Mouse (Mus musculus) embryonic facial prominence, embryonic 11.5 days (tissue): Measurements from ENCODE around the gene Erlin1. TPM values are rescaled to one million over a fixed set of nuclear protein-coding genes. Genes with fewer than 3 reads are reported as not detected.

Source experiments
- ATAC-seq: fragments of 200-750 bp; cut with Nextera tagmentation; replicated peaks from 2 replicates; pipeline ENCODE4 v1.8.0; 2017; ENCODE audit warnings: low read depth; ENCODE audit not compliant: insufficient number of reproducible peaks, low FRiP score, low TSS enrichment
- DNase-seq: peaks from one replicate; pipeline ENCODE4 v3.0.0-alpha.2; 2015; ENCODE audit warnings: low spot score
- H3K27ac ChIP-seq: fragments of 300-500 bp; sonication (generic); replicated peaks from 2 replicates; pipeline ENCODE4 v1.5.1; 2014; ENCODE audit warnings: mild to moderate bottlenecking, low read depth, low read length, control low read depth
- H3K27me3 ChIP-seq: fragments of 300-500 bp; sonication (generic); 2 replicates; pipeline ENCODE4 v1.6.1; 2014; ENCODE audit warnings: mild to moderate bottlenecking, low read length, moderate library complexity, mixed read lengths; ENCODE audit not compliant: control insufficient read depth, insufficient read depth
- H3K36me3 ChIP-seq: fragments of 300-500 bp; sonication (generic); replicated peaks from 2 replicates; pipeline ENCODE4 v1.6.1; 2014; ENCODE audit warnings: low read depth, mild to moderate bottlenecking, low read length, moderate library complexity, mixed read lengths; ENCODE audit not compliant: control insufficient read depth, insufficient read depth
- H3K4me1 ChIP-seq: fragments of 300-500 bp; sonication (generic); 2 replicates; pipeline ENCODE4 v1.6.1; 2014; ENCODE audit warnings: low read length, mixed read lengths; ENCODE audit not compliant: control insufficient read depth, insufficient read depth
- H3K4me2 ChIP-seq: fragments of 300-500 bp; sonication (generic); 2 replicates; pipeline ENCODE4 v1.6.1; 2014; ENCODE audit warnings: low read depth, mild to moderate bottlenecking, control low read depth, low read length, moderate library complexity
- H3K4me3 ChIP-seq: fragments of 300-500 bp; sonication (generic); 2 replicates; pipeline ENCODE4 v1.5.1; 2014; ENCODE audit warnings: low read depth, low read length, control low read depth
- H3K9ac ChIP-seq: fragments of 300-500 bp; sonication (generic); replicated peaks from 2 replicates; pipeline ENCODE4 v1.6.1; 2014; ENCODE audit warnings: mild to moderate bottlenecking, control low read depth, low read length
- H3K9me3 ChIP-seq: fragments of 300-500 bp; sonication (generic); replicated peaks from 2 replicates; pipeline ENCODE4 v1.6.1; 2016; ENCODE audit warnings: mild to moderate bottlenecking, low read length, inconsistent platforms, mixed read lengths; ENCODE audit not compliant: control insufficient read depth
- WGBS: fragments of 180-500 bp; shearing (Covaris S2); extraction: QIAGEN DNeasy Blood & Tissue Kit; methylation state at CpG from one replicate; pipeline ENCODE4 v1.1.7; 2014; 5-methylcytosine and 5-hydroxymethylcytosine counted together
- polyA plus RNA-seq: library from polyadenylated mRNA; unstranded; fragments of >200 nt; fragmentation: Nextera tagmentation; extraction: Ambion mirVana; gene quantifications from 2 replicates; pipeline ENCODE4 v1.2.1, GENCODE M21; 2014

The Erlin1 gene
- polyA plus RNA-seq: 19.9 and 23.7 TPM in 2 replicates

GRCm38 (mm10) chr19:44069121-44069913 is at the start of gene Erlin1:
TSS of gene Erlin1 (minus strand) at chr19:44069785.
- ATAC-seq (peak; percentile 89), DNase-seq (peak; percentile 92)
- Histone ChIP-seq H3K9ac (peak within 1 kb of the TSS; percentile 78), H3K27ac (0 out of 2 replicates have a peak within 1 kb of the TSS, but pooled peaks have one; percentile 16), H3K36me3 (no peaks in the 10 kb centered on the region), H3K4me2 (peak within 1 kb of the TSS; percentile 91), H3K9me3 (no peaks in the 10 kb centered on the region), H3K27me3 (no peaks in the 10 kb centered on the region), H3K4me3 (peak within 1 kb of the TSS; percentile 69), H3K4me1 (no peaks in the 10 kb centered on the region)
- WGBS: under 1% methylated on average over 74 of the region's 75 CpGs

DNA sequence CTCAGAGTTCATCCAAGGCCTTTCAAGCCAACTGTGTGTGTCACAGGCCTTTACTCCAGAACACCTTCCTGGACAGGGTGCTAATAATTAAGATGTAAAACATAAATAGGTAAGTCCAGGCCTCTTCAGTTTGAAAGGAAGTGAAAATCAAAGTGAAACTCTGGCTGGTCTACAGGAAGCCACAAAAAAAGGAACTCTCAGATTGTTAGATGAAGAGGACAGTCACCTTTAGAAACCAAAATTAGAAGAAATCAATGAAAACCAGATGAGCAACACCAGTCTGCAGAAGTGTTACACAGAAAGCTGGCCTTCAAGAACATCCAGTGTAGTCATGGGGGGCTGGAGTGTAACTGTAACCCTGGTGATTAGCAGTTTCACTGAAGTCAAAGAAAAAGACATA is 48.2 kb upstream of the Erlin1 start:
- Histone ChIP-seq H3K9ac (no peak overlapping the region), H3K9me3 (no peaks in the 10 kb centered on the region), H3K4me1 (no peaks in the 10 kb centered on the region), H3K4me2 (no peak overlapping the region), H3K36me3 (peaks cover 3% of the 10 kb centered on the region), H3K27ac (no peak overlapping the region), H3K4me3 (no peak overlapping the region), H3K27me3 (no peaks in the 10 kb centered on the region)
- no peak for ATAC-seq
- DNase-seq: no peak

GRCm38 (mm10) chr19:44111706-44112105 is 42.1 kb upstream of the Erlin1 start:
- Histone ChIP-seq H3K27ac (no peak overlapping the region), H3K9me3 (no peaks in the 10 kb centered on the region), H3K4me1 (no peaks in the 10 kb centered on the region), H3K9ac (no peak overlapping the region), H3K4me3 (no peak overlapping the region), H3K36me3 (peaks cover 3% of the 10 kb centered on the region), H3K4me2 (no peak overlapping the region), H3K27me3 (no peaks in the 10 kb centered on the region)
- no peak for ATAC-seq
- DNase-seq: peak; percentile 39
- 65% methylated on average over 7 of the region's 7 CpGs for WGBS

GRCm38 (mm10) chr19:44110356-44110755 is 40.8 kb upstream of the Erlin1 start:
- no peak overlapping the region for H3K4me2 ChIP-seq
- ATAC-seq: no peak
- H3K27ac ChIP-seq: no peak overlapping the region
- 86% methylated on average over 9 of the region's 9 CpGs for WGBS
- DNase-seq: no peak
- peaks cover 3% of the 10 kb centered on the region for H3K36me3 ChIP-seq
- H3K9ac ChIP-seq: no peak overlapping the region
- no peaks in the 10 kb centered on the region for H3K27me3 ChIP-seq
- H3K4me1 ChIP-seq: no peaks in the 10 kb centered on the region
- no peak overlapping the region for H3K4me3 ChIP-seq
- no peaks in the 10 kb centered on the region for H3K9me3 ChIP-seq

GRCm38 (mm10) chr19:44108996-44109395 is 39.4 kb upstream of the Erlin1 start:
- no peaks in the 10 kb centered on the region for H3K9me3 ChIP-seq
- no peak overlapping the region for H3K27ac ChIP-seq
- ATAC-seq: no peak
- H3K9ac ChIP-seq: no peak overlapping the region
- DNase-seq: no peak
- H3K4me3 ChIP-seq: no peak overlapping the region
- H3K36me3 ChIP-seq: no peaks in the 10 kb centered on the region; the same call in 1 of the 2 replicates
- no peak overlapping the region for H3K4me2 ChIP-seq
- H3K4me1 ChIP-seq: no peaks in the 10 kb centered on the region
- no peaks in the 10 kb centered on the region for H3K27me3 ChIP-seq

GRCm38 (mm10) chr19:44107661-44108521 is 38.3 kb upstream of the Erlin1 start:
- no peaks in the 10 kb centered on the region; the same call in 1 of the 2 replicates for H3K36me3 ChIP-seq
- peak overlapping the region; percentile 97 for H3K4me3 ChIP-seq
- H3K27me3 ChIP-seq: no peaks in the 10 kb centered on the region
- 0 out of 2 replicates have a peak overlapping the region, but pooled peaks have one; percentile 53 for H3K27ac ChIP-seq
- peak; percentile 17; the same call in 1 of the 2 replicates for ATAC-seq
- peak; percentile 3 for DNase-seq
- peak overlapping the region; percentile 74 for H3K4me2 ChIP-seq
- no peaks in the 10 kb centered on the region for H3K4me1 ChIP-seq
- 30% methylated on average over 22 of the region's 22 CpGs for WGBS
- peak overlapping the region; percentile 90 for H3K9ac ChIP-seq
- no peaks in the 10 kb centered on the region for H3K9me3 ChIP-seq

- Histone ChIP-seq H3K9me3 (no peaks in the 10 kb centered on the region), H3K27me3 (no peaks in the 10 kb centered on the region), H3K9ac (peak within 1 kb of the TSS; percentile 90), H3K4me2 (peak within 1 kb of the TSS; percentile 74), H3K4me3 (peak within 1 kb of the TSS; percentile 97), H3K36me3 (no peaks in the 10 kb centered on the region; the same call in 1 of the 2 replicates), H3K27ac (peak within 1 kb of the TSS; percentile 53; the same call in 1 of the 2 replicates), H3K4me1 (no peaks in the 10 kb centered on the region)
- WGBS: 1% methylated on average over 67 of the region's 67 CpGs
- DNase-seq (peak; percentile 99), ATAC-seq (peak; percentile 97)
Observed at GRCm38 (mm10) chr19:44106831-44107660, 37.5 kb upstream of the Erlin1 start, which contains the start of gene Chuk. TSS of gene Chuk (minus strand) at chr19:44107480.
